Mouse (Mus musculus) layer of hippocampus, adult 2 months (tissue): Measurements from ENCODE around the gene Tma16. TPM values are rescaled to one million over a fixed set of nuclear protein-coding genes. Genes with fewer than 3 reads are reported as not detected.

Experiments
- DNase-seq, 2 experiments: peaks; one replicate each; pipeline ENCODE4 v3.0.0; 2022; ENCODE audit warnings: low spot score in 2 of 2
- H3K27ac ChIP-seq: fragments of 200-600 bp; 2 replicates; pipeline ENCODE4 v1.8.1; 2022
- H3K4me3 ChIP-seq: fragments of 200-600 bp; 2 replicates; pipeline ENCODE4 v1.8.1; 2022; ENCODE audit warnings: mild to moderate bottlenecking
- CTCF ChIP-seq: fragments of 200-600 bp; conservative IDR thresholded peaks from 2 replicates; pipeline ENCODE4 v1.8.1; 2022; ENCODE audit warnings: antibody characterized with exemption, mild to moderate bottlenecking, moderate library complexity
- long read RNA-seq, 2 experiments: library from polyadenylated mRNA; stranded (forward); transcript quantifications; one replicate each; pipeline ENCODE4 v2.0.0; 2021; ENCODE audit warnings: borderline mapping rate in 2 of 2
- total RNA-seq, 2 experiments: library from RNA; stranded (reverse); gene quantifications; 2 replicates each; pipeline ENCODE4 v1.2.3; 2021

Gene Tma16
- total RNA-seq: 10 to 100 TPM; 10.9 to 11.4 TPM
- long read RNA-seq, experiment 1, full-length matches to known transcripts: 4 of 8 reads
- long read RNA-seq, experiment 1, partial matches to known transcripts: 0 of 8 reads
- long read RNA-seq, experiment 1, other reads (novel, unspliced or antisense): 4 of 8 reads
- long read RNA-seq, experiment 2, full-length matches to known transcripts: 5 of 9 reads
- long read RNA-seq, experiment 2, partial matches to known transcripts: 0 of 9 reads
- long read RNA-seq, experiment 2, other reads (novel, unspliced or antisense): 4 of 9 reads

GRCm38 (mm10) chr8:66486084-66486763 lies at the start of gene Tma16:
Tma16 (minus strand) TSS chr8:66486530.
- DNase-seq: peak; percentile 79 to 85
- Histone ChIP-seq H3K4me3 (peak within 1 kb of the TSS; percentile 83), H3K27ac (peak within 1 kb of the TSS; percentile 89)
- TF ChIP-seq CTCF: no peak

GRCm38 (mm10) chr8:66520576-66520975 lies 34.2 kb upstream of the Tma16 start:
- TF ChIP-seq CTCF: no peak
- Histone ChIP-seq H3K4me3 (no peak overlapping the region), H3K27ac (no peak overlapping the region)
- no peak for DNase-seq

- no peak overlapping the region for H3K27ac ChIP-seq
- no peak for TF ChIP-seq CTCF
- H3K4me3 ChIP-seq: no peak overlapping the region
- DNase-seq: no peak
Measured at GRCm38 (mm10) chr8:66519149-66519548, 32.8 kb upstream of the Tma16 start.

- no peak within 1 kb of the TSS for H3K4me3 ChIP-seq
- no peak within 1 kb of the TSS for H3K27ac ChIP-seq
- TF ChIP-seq CTCF: no peak
- DNase-seq: no peak
Measured at GRCm38 (mm10) chr8:66511537-66511936, 25.2 kb upstream of the Tma16 start, which contains the start of gene Tktl2. Tktl2 (plus strand) TSS chr8:66511756.

- Histone ChIP-seq H3K27ac (no peak overlapping the region), H3K4me3 (no peak overlapping the region)
- no peak for TF ChIP-seq CTCF
- no peak for DNase-seq
Measured at GRCm38 (mm10) chr8:66503381-66503780, 17.1 kb upstream of the Tma16 start.

- no peak overlapping the region for H3K27ac ChIP-seq
- peak; percentile 92 for TF ChIP-seq CTCF
- H3K4me3 ChIP-seq: no peak overlapping the region
- DNase-seq: peak; percentile 45
Measured at GRCm38 (mm10) chr8:66496998-66497577, 10.8 kb upstream of the Tma16 start.

GRCm38 (mm10) chr8:66495726-66496125 lies 9.4 kb upstream of the Tma16 start:
- Histone ChIP-seq H3K4me3 (no peak overlapping the region), H3K27ac (no peak overlapping the region)
- TF ChIP-seq CTCF: peak; percentile 89
- peak; percentile 79 to 81 for DNase-seq

- Histone ChIP-seq H3K27ac (no peak overlapping the region), H3K4me3 (no peak overlapping the region)
- DNase-seq: no peak
- TF ChIP-seq CTCF: no peak
Measured at GRCm38 (mm10) chr8:66494496-66494895, 8.2 kb upstream of the Tma16 start.

GRCm38 (mm10) chr8:66490624-66491023 lies 4.3 kb upstream of the Tma16 start:
- DNase-seq: no peak
- no peak overlapping the region for H3K27ac ChIP-seq
- H3K4me3 ChIP-seq: no peak overlapping the region
- no peak for TF ChIP-seq CTCF

- Histone ChIP-seq H3K4me3 (no peak overlapping the region), H3K27ac (no peak overlapping the region)
- TF ChIP-seq CTCF: no peak
- DNase-seq: no peak
Measured at GRCm38 (mm10) chr8:66488556-66488955, 2.2 kb upstream of the Tma16 start.

- no peak for DNase-seq
- Histone ChIP-seq H3K27ac (no peak overlapping the region), H3K4me3 (no peak overlapping the region)
- no peak for TF ChIP-seq CTCF
Measured at GRCm38 (mm10) chr8:66476880-66477279, 9.4 kb downstream of the Tma16 start.

- Histone ChIP-seq H3K4me3 (no peak overlapping the region), H3K27ac (no peak overlapping the region)
- DNase-seq: no peak
- no peak for TF ChIP-seq CTCF
Measured at GRCm38 (mm10) chr8:66469821-66470220, 16.5 kb downstream of the Tma16 start.

- no peak overlapping the region for H3K27ac ChIP-seq
- peak; percentile 71 for TF ChIP-seq CTCF
- H3K4me3 ChIP-seq: no peak overlapping the region
- DNase-seq: no peak
Measured at GRCm38 (mm10) chr8:66457057-66457456, 29.3 kb downstream of the Tma16 start.
